Mouse (Mus musculus) lung, embryonic 14.5 days (tissue): ENCODE measurements around the gene Pla2g4c. TPM values are rescaled to one million over a fixed set of nuclear protein-coding genes. Genes with fewer than 3 reads are reported as not detected.
"Not testable (repeated sequence)": the region's sequence is repeated elsewhere in the genome, so short reads cannot be mapped to it uniquely, and the experiment has no call there.

ENCODE experiments used
- ATAC-seq: fragments of 200-750 bp; cut with Nextera tagmentation; 2 replicates; pipeline ENCODE4 v1.8.0; 2017; ENCODE audit warnings: mild to moderate bottlenecking, moderate TSS enrichment, moderate library complexity; ENCODE audit not compliant: insufficient read depth
- DNase-seq: peaks from one replicate; pipeline ENCODE4 v3.0.0-alpha.2; 2015
- H3K27ac ChIP-seq: fragments of 300-500 bp; sonication (generic); 2 replicates; pipeline ENCODE4 v1.5.1; 2014; ENCODE audit warnings: low read depth, mild to moderate bottlenecking, moderate library complexity
- H3K27me3 ChIP-seq: fragments of 300-500 bp; sonication (generic); 2 replicates; pipeline ENCODE4 v1.6.1; 2014; ENCODE audit warnings: low read length, control low read depth; ENCODE audit not compliant: insufficient read depth
- H3K36me3 ChIP-seq: fragments of 300-500 bp; sonication (generic); 2 replicates; pipeline ENCODE4 v1.6.1; 2014; ENCODE audit warnings: control low read depth; ENCODE audit not compliant: insufficient read depth
- H3K4me1 ChIP-seq: fragments of 300-500 bp; sonication (generic); 2 replicates; pipeline ENCODE4 v1.6.1; 2014; ENCODE audit warnings: antibody characterized with exemption, control low read depth; ENCODE audit not compliant: insufficient read depth
- H3K4me2 ChIP-seq: fragments of 300-500 bp; sonication (generic); 2 replicates; pipeline ENCODE4 v1.6.1; 2014; ENCODE audit warnings: mild to moderate bottlenecking
- H3K4me3 ChIP-seq: fragments of 300-500 bp; sonication (generic); 2 replicates; pipeline ENCODE4 v1.5.1; 2014; ENCODE audit warnings: low read depth, low read length
- H3K9ac ChIP-seq: fragments of 300-500 bp; sonication (generic); 2 replicates; pipeline ENCODE4 v1.6.1; 2014
- H3K9me3 ChIP-seq: fragments of 300-500 bp; sonication (generic); 2 replicates; pipeline ENCODE4 v1.6.1; 2016; ENCODE audit warnings: low read depth, low read length, control low read depth
- CTCF ChIP-seq: IDR thresholded peaks from 2 replicates; pipeline ENCODE4 v1.5.1; 2016; ENCODE audit warnings: antibody characterized with exemption, low read depth
- WGBS: fragments of 180-500 bp; shearing (Covaris S2); extraction: QIAGEN DNeasy Blood & Tissue Kit; methylation state at CpG from one replicate; pipeline ENCODE4 v1.1.7; 2014; 5-methylcytosine and 5-hydroxymethylcytosine counted together
- polyA plus RNA-seq: library from polyadenylated mRNA; unstranded; fragments of >200 nt; fragmentation: Nextera tagmentation; extraction: Ambion mirVana; gene quantifications from 2 replicates; pipeline ENCODE4 v1.2.1, GENCODE M21; 2014

The Pla2g4c gene
- polyA plus RNA-seq = 1.5 and 1.6 TPM in 2 replicates

- Histone ChIP-seq H3K4me2 (no peak within 1 kb of the TSS), H3K27me3 (no peaks in the 10 kb centered on the region), H3K9ac (no peak within 1 kb of the TSS), H3K4me3 (no peak within 1 kb of the TSS), H3K27ac (no peak within 1 kb of the TSS), H3K4me1 (no peaks in the 10 kb centered on the region), H3K9me3 (no peaks in the 10 kb centered on the region), H3K36me3 (no peaks in the 10 kb centered on the region)
- TF ChIP-seq CTCF = no peak
- no peak for DNase-seq
- 60% methylated on average over 2 of the region's 2 CpGs for WGBS
- no peak for ATAC-seq
Observed at GRCm38 (mm10) chr7:13324316-13324715, at the start of gene Pla2g4c. Gene Pla2g4c, plus strand, starts transcription at chr7:13324655.

GRCm38 (mm10) chr7:13277081-13277480 is 47.4 kb upstream of the Pla2g4c start, which contains the start of gene Lig1:
Gene Lig1, plus strand, starts transcription at chr7:13277283.
- peaks cover 3% of the 10 kb centered on the region; the same call in 1 of the 2 replicates for H3K4me1 ChIP-seq
- H3K36me3 ChIP-seq = peaks cover 29% of the 10 kb centered on the region
- H3K4me3 ChIP-seq = peak within 1 kb of the TSS; percentile 63
- no peak for TF ChIP-seq CTCF
- no peaks in the 10 kb centered on the region for H3K27me3 ChIP-seq
- DNase-seq (no peak), ATAC-seq (no peak)
- peak within 1 kb of the TSS; percentile 78 for H3K4me2 ChIP-seq
- peak within 1 kb of the TSS; percentile 70 for H3K9ac ChIP-seq
- H3K9me3 ChIP-seq = no peaks in the 10 kb centered on the region
- H3K27ac ChIP-seq = peak within 1 kb of the TSS; percentile 89
- 96% methylated on average over 16 of the region's 16 CpGs for WGBS

GRCm38 (mm10) chr7:13277833-13278232 is 46.6 kb upstream of the Pla2g4c start:
- peaks cover 3% of the 10 kb centered on the region; the same call in 1 of the 2 replicates for H3K4me1 ChIP-seq
- TF ChIP-seq CTCF = no peak
- DNase-seq (no peak), ATAC-seq (peak; percentile 0; the same call in 1 of the 2 replicates)
- peak overlapping the region; percentile 63 for H3K4me3 ChIP-seq
- H3K36me3 ChIP-seq = peaks cover 36% of the 10 kb centered on the region
- H3K27ac ChIP-seq = peak overlapping the region; percentile 89
- H3K9ac ChIP-seq = peak overlapping the region; percentile 70
- H3K9me3 ChIP-seq = no peaks in the 10 kb centered on the region
- 18% methylated on average over 2 of the region's 2 CpGs for WGBS
- no peaks in the 10 kb centered on the region for H3K27me3 ChIP-seq
- peak overlapping the region; percentile 78 for H3K4me2 ChIP-seq

- peak within 1 kb of the TSS; percentile 70 for H3K9ac ChIP-seq
- DNase-seq (peak; percentile 96), ATAC-seq (peak; percentile 99)
- H3K4me2 ChIP-seq = peak within 1 kb of the TSS; percentile 78
- 1% methylated on average over 39 of the region's 39 CpGs for WGBS
- H3K27ac ChIP-seq = peak within 1 kb of the TSS; percentile 89
- H3K4me3 ChIP-seq = peak within 1 kb of the TSS; percentile 63
- H3K27me3 ChIP-seq = no peaks in the 10 kb centered on the region
- TF ChIP-seq CTCF = no peak; the same call in 1 of the 2 replicates
- H3K9me3 ChIP-seq = no peaks in the 10 kb centered on the region
- H3K4me1 ChIP-seq = peaks cover 3% of the 10 kb centered on the region; the same call in 1 of the 2 replicates
- peaks cover 39% of the 10 kb centered on the region for H3K36me3 ChIP-seq
Observed at GRCm38 (mm10) chr7:13278308-13278891, 46.1 kb upstream of the Pla2g4c start, which contains the start of gene Zswim9. Gene Zswim9, minus strand, starts transcription at chr7:13278721.

GRCm38 (mm10) chr7:13278957-13279356 is 45.5 kb upstream of the Pla2g4c start:
- Histone ChIP-seq H3K9ac (peak overlapping the region; percentile 70), H3K36me3 (peaks cover 45% of the 10 kb centered on the region), H3K4me3 (peak overlapping the region; percentile 63), H3K4me2 (peak overlapping the region; percentile 78)
- peak; percentile 69 for ATAC-seq
- not testable (repeated sequence) for DNase-seq, H3K4me1 ChIP-seq, H3K9me3 ChIP-seq, H3K27me3 ChIP-seq, H3K27ac ChIP-seq
- 1% methylated on average over 11 of the region's 29 CpGs for WGBS

GRCm38 (mm10) chr7:13288621-13289020 is 35.8 kb upstream of the Pla2g4c start:
- no peak for ATAC-seq
- DNase-seq = peak; percentile 60

GRCm38 (mm10) chr7:13290041-13290675 is 34.3 kb upstream of the Pla2g4c start:
- no peak overlapping the region for H3K4me2 ChIP-seq
- WGBS = 85% methylated on average over 1 of the region's 1 CpGs
- H3K9me3 ChIP-seq = no peaks in the 10 kb centered on the region
- H3K4me3 ChIP-seq = no peak overlapping the region
- DNase-seq (no peak), ATAC-seq (no peak)
- TF ChIP-seq CTCF = no peak
- no peaks in the 10 kb centered on the region for H3K27me3 ChIP-seq
- H3K27ac ChIP-seq = no peak overlapping the region
- peaks cover 91% of the 10 kb centered on the region for H3K36me3 ChIP-seq
- no peak overlapping the region for H3K9ac ChIP-seq
- H3K4me1 ChIP-seq = no peaks in the 10 kb centered on the region

More at GRCm38 (mm10) chr7:13288621-13289020, 35.8 kb upstream of the Pla2g4c start:
- Histone ChIP-seq H3K4me3 (no peak overlapping the region), H3K36me3 (peaks cover 90% of the 10 kb centered on the region), H3K9ac (no peak overlapping the region), H3K9me3 (no peaks in the 10 kb centered on the region), H3K27me3 (no peaks in the 10 kb centered on the region), H3K27ac (no peak overlapping the region), H3K4me2 (no peak overlapping the region), H3K4me1 (no peaks in the 10 kb centered on the region)
- TF ChIP-seq CTCF = peak; percentile 67
- 52% methylated on average over 5 of the region's 5 CpGs for WGBS
